Mouse (Mus musculus) liver, embryonic 14.5 days (tissue): ENCODE data around the gene Ccl24.

ENCODE experiments used
- CTCF ChIP-seq: IDR thresholded peaks from 2 replicates; pipeline ENCODE4 v1.5.1; 2016; ENCODE audit warnings: antibody characterized with exemption, low read depth, control low read depth
- EP300 ChIP-seq: IDR thresholded peaks from 2 replicates; pipeline ENCODE4 v1.6.1; 2016; ENCODE audit warnings: antibody characterized with exemption, low read depth

- TF ChIP-seq CTCF (no peak), EP300 (no peak)
These were observed 48.9 kb upstream of the Ccl24 start for GRCm38 (mm10) chr5:135621725-135622124.
